Mouse (Mus musculus): ENCODE measurements around the gene Lcat. TPM values are rescaled to one million over a fixed set of nuclear protein-coding genes. Genes with fewer than 3 reads are reported as not detected.

The Lcat gene
- total RNA-seq, 2 experiments from 2014 or later, result 0.12 TPM; not detected in 1

DNA sequence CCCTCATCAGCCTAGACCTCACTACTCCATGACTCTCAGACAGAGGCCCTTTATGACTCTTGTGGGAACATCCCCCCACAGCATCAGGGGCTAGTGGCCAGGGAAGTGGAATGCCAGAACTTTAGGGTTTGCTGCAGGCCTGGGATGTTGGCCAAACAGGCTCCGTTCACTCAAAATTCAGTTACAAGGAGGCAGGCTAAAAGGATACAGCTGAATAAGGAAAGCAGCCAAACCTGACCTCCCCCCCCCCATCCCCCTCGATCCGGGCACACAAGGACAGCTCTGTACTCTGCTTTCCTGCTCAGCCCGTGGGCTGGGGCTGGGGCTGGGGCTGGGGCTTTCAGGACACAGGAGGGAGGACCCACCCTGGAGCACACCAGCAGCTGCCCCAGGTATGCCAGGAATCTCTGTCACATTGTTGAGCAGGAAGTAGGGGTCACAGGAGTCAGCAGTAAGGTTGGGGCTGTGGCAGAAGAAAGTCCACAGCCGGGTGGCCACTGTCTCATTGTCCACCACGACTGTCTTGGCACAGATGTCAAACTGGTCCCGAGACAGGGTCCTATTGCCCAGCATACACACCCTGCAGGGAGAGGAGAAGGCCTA, 8.0 kb upstream of the Lcat start:
- no peak for ATAC-seq (replicated peaks; ENCODE audit: poor library complexity)

DNA sequence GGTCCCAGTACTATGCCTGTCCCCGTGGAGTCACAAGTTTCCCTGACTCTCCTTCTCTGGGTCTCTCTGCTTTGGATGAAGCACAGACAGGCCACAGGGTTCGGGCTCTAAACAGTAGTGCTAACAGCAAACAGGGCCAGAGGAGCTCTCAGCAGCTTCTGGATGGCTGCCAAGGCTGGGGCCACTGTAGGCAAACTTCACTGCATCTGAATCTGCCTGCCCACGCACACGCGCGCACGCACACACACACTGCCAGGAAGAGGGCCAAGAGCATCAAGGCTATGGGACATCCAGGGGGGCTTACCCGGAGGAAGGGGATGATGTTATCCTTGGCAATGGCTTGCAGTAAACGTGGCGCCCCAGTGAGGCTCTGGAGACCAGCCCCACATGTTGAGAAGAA, 6.2 kb upstream of the Lcat start:
- ATAC-seq (replicated peaks; ENCODE audit: poor library complexity), result 0 out of 2 replicates have a peak, but pooled peaks have one; percentile 23

DNA sequence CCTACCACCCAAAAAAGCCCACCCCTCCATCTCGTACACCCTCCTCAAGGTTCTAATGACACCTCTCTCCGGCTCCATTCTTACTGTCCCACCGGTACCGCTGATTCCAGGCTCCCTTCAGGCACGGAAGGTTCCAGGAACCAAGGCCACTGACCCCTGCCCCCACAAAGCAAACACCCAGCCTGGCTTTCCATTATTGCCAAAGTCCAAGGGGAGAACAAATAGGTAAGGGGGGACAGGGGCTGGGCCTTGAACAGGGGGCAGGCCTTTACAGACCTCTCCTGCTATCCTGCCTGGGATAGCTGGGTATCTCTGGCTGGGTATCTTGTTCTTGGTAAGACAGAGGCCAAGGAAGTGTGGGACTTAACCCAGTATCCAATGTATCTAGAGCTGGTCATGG, 640 bp downstream of the Lcat start:
- ATAC-seq (replicated peaks; ENCODE audit: poor library complexity), result no peak

GRCm38 (mm10) chr8:105942026-105942425, 1.2 kb downstream of the Lcat start:
- no peak for ATAC-seq (replicated peaks; ENCODE audit: poor library complexity)

DNA sequence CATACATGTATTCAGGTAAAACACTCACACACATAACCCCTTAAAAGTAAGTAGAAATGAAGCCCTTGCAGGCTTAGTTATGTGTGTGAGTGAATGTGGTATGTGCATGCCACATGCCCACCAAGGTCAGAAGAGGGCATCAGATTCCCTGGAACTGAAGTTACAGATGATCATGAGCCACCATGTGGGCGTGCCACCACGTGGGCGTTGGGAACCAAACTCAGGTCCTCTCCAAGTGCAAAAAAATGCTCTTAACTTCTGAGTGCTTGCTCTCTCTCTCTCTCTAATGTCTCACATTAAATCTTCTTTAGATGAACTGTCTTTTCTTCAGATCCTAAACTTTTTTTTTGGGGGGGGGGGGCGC, 4.9 kb downstream of the Lcat start, which contains the start of gene Psmb10:
Psmb10 (minus strand) TSS at position 139 of the 364 bp plus-strand sequence.
- ATAC-seq (replicated peaks; ENCODE audit: poor library complexity), result peak; percentile 40

DNA sequence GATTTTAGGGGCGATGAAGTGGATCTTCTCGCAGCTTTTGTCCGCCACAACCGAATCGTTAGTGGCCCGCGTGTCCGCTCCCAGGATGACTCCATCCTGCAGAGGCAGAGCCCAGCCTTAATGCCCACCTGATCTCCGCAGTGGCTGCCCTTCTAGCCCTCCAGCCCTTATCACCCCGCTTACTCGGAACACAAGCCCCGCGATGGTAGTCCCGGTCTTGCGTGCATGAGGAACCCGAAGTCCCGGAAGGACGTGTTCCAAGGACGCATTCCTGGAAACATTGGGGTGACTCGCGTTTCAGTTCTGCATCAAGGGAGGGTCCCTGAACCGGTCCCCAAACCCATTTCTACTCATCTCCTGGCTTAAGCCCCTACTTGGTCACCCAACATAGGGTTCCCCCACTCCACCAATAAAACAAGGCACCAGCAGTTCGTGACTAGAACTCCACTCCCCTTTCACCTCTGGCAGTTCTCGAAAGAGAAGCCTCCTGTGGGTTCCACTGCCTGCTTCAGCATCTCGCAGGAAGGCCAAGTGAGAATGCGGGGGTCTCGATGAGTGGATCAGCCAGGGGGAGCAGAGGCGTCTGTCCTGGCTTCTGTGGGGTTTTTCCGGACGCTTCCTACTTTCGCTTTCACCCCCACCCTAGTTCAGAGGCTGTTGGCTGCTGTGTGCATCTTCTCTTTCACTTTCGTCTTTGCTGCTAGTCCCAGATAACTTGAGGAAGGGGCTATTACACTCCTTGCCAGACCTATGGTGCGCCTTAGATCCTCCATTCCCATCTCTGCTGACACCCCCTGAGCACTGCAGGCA, 5.5 kb downstream of the Lcat start:
- ATAC-seq (replicated peaks; ENCODE audit: poor library complexity), result peak; percentile 54

DNA sequence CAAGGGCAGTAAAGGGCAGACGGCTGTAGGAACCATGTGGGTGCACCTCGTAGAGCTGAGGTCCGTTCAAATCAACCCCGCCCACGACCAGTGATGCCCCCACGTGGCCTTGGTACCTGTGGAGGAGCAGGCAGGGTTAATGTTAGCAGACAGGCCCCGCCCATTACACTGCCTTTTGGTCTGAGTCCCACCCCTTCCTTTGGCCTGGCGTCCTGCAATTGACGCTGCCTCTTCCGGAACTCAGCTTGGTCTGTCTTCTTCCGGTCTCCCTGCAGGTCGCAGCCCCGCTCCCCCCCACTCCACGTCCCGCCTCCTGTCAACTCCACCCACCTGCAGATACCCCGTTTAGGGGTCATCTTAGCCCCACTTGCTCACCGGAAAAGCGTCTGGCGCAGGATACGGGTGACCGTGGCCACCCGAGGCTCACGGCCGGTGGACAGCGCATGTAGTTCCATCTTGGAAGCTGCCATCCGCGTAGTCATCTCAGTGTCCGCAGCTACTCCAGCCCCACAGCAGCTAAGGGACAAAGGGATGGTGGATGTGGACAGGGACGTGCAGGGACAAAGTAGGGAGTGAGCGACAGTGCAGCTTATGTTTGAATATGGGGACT, 6.2 kb downstream of the Lcat start:
- peak; percentile 81 for ATAC-seq (replicated peaks; ENCODE audit: poor library complexity)

DNA sequence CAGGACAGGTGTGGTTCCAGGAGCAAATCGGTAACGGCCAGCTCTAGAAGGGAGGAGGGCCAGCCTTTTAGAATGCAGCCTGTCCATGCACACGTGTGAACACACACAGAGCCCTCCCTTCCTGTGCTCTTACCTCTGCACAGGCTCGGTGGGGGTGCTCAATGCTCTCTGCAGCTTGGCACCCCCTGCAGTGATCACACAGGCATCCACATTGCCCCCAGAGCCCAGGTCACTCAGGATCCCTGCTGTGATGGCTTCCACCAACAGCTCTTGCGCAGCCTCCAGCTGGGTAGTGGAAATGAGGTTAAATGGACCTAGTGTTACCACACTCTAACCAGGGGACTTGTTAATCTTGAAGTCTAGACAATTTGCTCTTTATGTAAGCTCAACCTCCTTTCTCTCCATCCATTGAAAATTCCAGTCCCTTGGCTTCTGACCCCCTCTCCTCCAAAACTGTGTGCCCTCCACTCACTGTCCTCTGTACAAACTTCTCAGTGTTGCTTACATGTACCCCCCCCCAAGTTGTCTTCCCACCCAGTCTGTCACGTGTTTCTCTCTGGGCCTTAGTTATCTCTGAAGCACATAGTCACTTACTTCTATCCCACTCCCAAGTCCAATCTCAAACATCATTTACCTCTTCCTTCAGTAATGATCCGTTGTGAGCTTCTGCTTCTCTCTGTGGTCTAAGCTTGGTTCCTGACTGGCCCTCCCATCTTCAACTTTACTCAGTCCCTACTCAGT, 7.1 kb downstream of the Lcat start:
- ATAC-seq (replicated peaks; ENCODE audit: poor library complexity), result no peak

- no peak for ATAC-seq (replicated peaks; ENCODE audit: poor library complexity)
These were observed 8.1 kb downstream of the Lcat start for GRCm38 (mm10) chr8:105935105-105935504.

DNA sequence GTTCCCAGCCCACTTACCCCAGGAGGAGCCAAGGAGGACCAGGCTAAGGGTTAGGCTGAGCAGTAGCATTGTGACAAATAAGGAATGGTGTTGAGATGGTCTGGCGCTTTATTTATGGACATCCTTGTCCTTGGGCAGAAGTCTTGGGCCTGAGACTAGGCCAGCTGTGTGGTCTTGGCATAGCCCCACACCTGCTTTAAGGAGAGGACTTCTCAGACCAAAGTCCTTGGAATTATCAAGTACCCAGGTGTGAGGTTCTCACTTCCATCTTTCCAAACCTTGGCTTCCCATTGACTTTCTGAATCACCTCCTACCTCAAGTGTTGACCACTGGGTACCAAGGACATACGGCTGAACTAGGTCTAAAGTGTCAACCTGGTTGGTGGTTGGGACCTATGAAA, 9.4 kb downstream of the Lcat start, which contains the start of gene Ctrl:
Ctrl (minus strand) TSS at position 101 of the 400 bp plus-strand sequence.
- no peak for ATAC-seq (replicated peaks; ENCODE audit: poor library complexity)

DNA sequence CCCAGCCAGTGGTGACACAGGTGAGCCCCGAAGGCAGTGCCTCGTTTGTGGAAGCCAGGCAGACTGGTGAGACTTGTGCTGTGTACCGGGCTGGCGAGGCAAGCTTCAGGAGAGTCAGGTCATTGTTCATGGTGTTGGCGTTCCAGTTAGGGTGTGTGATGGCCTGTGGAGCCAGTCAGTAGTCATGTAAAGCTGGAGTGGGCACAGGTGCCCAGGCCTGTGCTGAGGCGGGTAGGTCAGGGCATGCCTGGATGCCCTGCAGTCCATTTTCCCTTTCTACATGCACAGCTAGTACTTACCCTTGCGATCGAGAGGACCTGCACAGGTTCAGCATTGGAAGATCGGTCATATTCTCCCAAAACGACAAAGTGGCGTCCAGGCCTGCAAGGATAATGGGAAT, 10.7 kb downstream of the Lcat start:
- no peak for ATAC-seq (replicated peaks; ENCODE audit: poor library complexity)

GRCm38 (mm10) chr8:105931271-105931670, 11.9 kb downstream of the Lcat start:
- no peak for ATAC-seq (replicated peaks; ENCODE audit: poor library complexity)

DNA sequence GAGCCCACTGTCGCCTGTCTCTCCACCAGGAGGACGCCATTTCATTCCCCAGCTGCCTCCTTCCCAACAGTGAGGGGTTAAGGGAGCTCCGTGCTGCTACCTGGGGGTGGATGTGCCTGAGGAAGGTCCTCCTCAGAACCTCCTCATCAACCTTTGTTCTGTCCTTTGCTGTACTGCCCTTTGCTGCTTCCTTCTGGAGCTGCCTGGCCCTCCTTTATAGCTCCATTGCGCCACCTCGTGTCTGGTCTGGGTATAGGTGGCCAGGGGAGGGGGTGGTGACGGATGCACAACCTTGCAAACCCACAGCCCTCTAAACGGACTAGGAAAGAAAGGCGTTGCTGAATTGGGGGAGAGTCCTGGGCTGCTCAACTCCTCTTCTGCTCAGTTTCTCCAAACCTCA, 12.6 kb downstream of the Lcat start:
- ATAC-seq (replicated peaks; ENCODE audit: poor library complexity), result peak; percentile 97

GRCm38 (mm10) chr8:105925123-105925522, 18.1 kb downstream of the Lcat start:
- no peak for ATAC-seq (replicated peaks; ENCODE audit: poor library complexity)

DNA sequence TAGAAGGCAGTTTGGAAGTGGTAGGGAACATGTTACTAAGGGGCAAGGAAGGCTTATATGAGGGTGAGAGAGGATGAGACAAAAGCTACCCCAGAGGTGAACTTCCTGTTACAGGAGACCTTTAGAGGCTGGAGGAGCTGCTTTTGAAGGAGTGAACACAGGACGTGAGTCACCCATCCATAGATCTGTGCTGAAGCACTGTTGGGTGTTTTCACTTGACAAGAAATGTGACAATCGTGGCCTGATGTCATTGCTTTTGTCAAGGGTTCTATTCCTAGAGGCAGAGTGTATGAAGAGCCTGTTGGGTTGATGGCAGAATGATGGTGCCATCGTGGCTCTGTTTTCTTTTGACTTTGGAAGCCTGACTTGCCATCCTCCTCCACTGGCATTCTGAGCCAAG, 23.8 kb downstream of the Lcat start:
- no peak for ATAC-seq (replicated peaks; ENCODE audit: poor library complexity)

- ATAC-seq (replicated peaks; ENCODE audit: poor library complexity), result peak; percentile 68
These were observed 42.1 kb downstream of the Lcat start for GRCm38 (mm10) chr8:105900941-105901616.

DNA sequence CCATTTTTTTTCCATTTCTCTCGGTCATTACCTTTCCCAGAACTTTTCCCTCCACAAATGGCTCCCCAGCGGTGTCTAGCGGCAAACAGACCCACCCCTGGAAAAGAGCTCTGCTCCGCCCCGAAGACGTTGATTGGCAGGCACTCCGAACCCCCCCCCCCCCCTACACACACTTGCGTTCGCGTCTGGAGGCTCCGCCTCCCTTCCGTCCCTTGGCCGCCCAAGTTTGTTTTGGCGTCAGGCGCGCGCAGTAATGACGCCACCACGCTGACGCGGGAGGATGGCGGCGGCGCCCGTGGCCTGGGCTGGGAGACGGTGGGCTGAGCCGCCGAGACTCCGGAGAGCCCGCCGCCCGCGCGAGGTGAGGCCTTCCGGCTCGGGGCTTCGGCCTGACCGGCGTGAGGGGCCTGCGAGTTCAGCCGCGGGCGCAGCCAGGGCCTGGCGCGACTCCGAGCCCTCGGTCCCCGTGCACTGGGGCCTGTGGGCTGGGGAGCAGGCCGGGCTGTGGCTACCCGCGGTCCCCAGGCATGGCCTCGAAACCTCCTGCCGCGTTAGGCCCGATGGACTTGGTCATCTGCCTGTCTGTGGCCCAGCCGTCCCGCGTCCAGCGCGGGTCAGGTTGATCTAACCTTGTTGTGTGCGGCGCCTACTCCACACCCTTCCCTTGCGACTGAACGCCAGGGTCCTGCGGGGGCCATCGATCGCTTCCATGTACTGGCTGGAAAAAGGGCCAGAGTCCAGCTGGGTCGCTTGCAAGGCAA, 42.8 kb downstream of the Lcat start, which contains the start of gene Pskh1:
Pskh1 (plus strand) TSS at position 262 of the 761 bp plus-strand sequence.
- ATAC-seq (replicated peaks; ENCODE audit: poor library complexity), result peak; percentile 95

- no peak for ATAC-seq (replicated peaks; ENCODE audit: poor library complexity)
These were observed 45.2 kb downstream of the Lcat start for GRCm38 (mm10) chr8:105897801-105898480.

DNA sequence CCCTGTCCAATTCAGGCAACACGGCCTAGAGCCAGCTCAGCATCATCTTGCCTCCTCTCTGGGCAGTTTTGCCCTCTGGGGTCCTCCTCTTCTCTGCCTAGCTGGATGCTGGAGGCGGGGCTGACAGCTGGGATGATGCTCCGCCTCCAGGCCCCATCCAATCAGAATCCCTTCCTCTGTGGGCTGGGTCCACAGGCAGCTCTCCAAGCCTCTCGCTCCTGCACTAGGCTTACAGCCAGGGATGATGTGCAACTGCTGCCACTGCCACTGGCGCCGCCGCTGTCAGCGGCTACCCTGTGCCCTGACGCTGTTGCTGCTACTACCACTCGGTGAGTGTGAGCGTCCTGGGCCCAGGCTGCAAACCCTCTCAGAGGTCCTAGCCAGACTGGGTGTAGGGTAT, 49.8 kb downstream of the Lcat start, which contains the start of gene Nrn1l:
Nrn1l (plus strand) TSS at position 229 of the 400 bp plus-strand sequence.
- ATAC-seq (replicated peaks; ENCODE audit: poor library complexity), result peak; percentile 83

Data from megakaryocyte progenitor cell, adult 5-6 weeks (primary cell).